Mouse (Mus musculus): ENCODE results near the gene Msx2. TPM values are rescaled to one million over a fixed set of nuclear protein-coding genes. Genes with fewer than 3 reads are reported as not detected.

Gene Msx2
- polyA plus RNA-seq (2017; shearing (Covaris generic)): not detected

GRCm38 (mm10) chr13:53472614-53473124 lies at the start of gene Msx2:
Gene Msx2 (minus strand): TSS chr13:53473074.

Other genes with a start within 250 kb of the Msx2 start
- 1 to 10 TPM in 1 of 2 experiments, not detected in 1; 1.2 TPM for gene Ror2, start 186.9 kb downstream of the Msx2 start, polyA plus RNA-seq (2017; shearing (Covaris generic))
- gene Sptlc1, start 95.7 kb downstream of the Msx2 start, polyA plus RNA-seq (2017; shearing (Covaris generic)): 10 to 100 TPM; 38.7 to 51.6 TPM